Mouse (Mus musculus) left cerebral cortex, adult 11 months (tissue): Measurements from ENCODE around the gene Gm29106.
"Not testable (repeated sequence)": the region's sequence is repeated elsewhere in the genome, so short reads cannot be mapped to it uniquely, and the experiment has no call there.

Source experiments
- DNase-seq: peaks from one replicate; pipeline ENCODE4 v3.0.0; 2022; ENCODE audit warnings: low spot score

The Gm29106 gene

GRCm38 (mm10) chr1:118176242-118176641, at the start of gene Gm29106:
Gm29106 (plus strand) TSS chr1:118176542.
- not testable (repeated sequence) for DNase-seq

DNA sequence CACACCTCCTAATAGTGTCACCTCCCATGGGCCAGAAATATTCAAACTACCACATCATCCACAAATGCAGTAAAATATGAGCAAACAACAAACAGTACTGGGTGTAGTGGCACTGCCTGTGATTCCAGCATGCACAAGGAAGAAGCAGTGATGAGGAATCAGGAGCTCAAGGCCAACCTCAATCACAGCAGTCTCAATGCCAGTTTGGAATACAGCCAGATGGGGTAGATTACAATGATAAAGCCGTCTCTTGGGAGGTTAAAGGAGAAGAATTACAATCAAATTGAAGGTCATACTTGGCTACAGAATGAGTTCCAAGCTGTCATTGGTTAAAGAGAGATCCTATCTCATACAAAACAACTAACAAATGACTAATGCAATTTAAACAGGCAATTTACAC, 52.2 kb downstream of the Gm29106 start:
- no peak for DNase-seq

DNA sequence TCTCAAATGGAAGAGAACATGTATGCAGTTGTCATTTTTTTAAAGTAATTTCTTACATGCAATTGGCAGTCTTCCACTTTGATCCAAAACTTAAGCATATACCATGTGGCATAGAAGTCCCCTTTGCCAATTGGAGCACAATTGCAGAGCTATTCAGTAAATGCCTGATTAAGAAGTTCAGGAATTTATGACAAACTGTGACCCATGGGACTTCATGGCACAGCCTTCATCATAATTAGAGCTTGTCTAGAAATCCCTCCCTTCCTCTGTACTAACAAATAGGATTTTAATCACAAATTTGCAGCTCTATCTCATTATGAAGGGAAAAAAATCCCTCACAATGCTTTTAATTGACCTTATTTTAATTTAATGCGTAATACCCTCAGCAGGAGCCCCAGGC, 59.7 kb downstream of the Gm29106 start:
- no peak for DNase-seq
